Mouse (Mus musculus) lung, postnatal 0 days (tissue): ENCODE results near the gene Gse1.

ENCODE experiments used
- CTCF ChIP-seq: IDR thresholded peaks from 2 replicates; pipeline ENCODE4 v1.5.1; 2016; ENCODE audit warnings: antibody characterized with exemption, mild to moderate bottlenecking
- EP300 ChIP-seq: IDR thresholded peaks from 2 replicates; pipeline ENCODE4 v1.6.1; 2016; ENCODE audit warnings: antibody characterized with exemption, mild to moderate bottlenecking, control low read depth

GRCm38 (mm10) chr8:120462119-120462551 lies 233.9 kb downstream of the Gse1 start:
- no peak for TF ChIP-seq CTCF
- no peak for TF ChIP-seq EP300
